Mouse (Mus musculus) thymus, postnatal 25 days (tissue): ENCODE measurements at regions not wholly inside any gene's neighbourhood (a gene's known extent, or its start where the extent isn't known, plus 50 kb on each side); places are given as distances from the start of the nearest gene placed in this dataset.
A peak's percentile ranks its signal among the peaks of the same experiment; 100 is the strongest.

Experiments used
- DNase-seq: peaks from one replicate; pipeline ENCODE4 v3.0.0; 2022

- no peak for DNase-seq
Measured at GRCm38 (mm10) chr15:96768301-96768993, 68.9 kb upstream of the Slc38a2 start.

- DNase-seq, result no peak
Measured at GRCm38 (mm10) chr15:96767188-96767587, 67.7 kb upstream of the Slc38a2 start.

- no peak for DNase-seq
Measured at GRCm38 (mm10) chr15:96766238-96766637, 66.7 kb upstream of the Slc38a2 start.

- DNase-seq, result no peak
Measured at GRCm38 (mm10) chr15:96763611-96764010, 64.1 kb upstream of the Slc38a2 start.

GRCm38 (mm10) chr15:96759078-96759995 is 59.8 kb upstream of the Slc38a2 start:
- no peak for DNase-seq

GRCm38 (mm10) chr15:96757446-96758198 is 58.1 kb upstream of the Slc38a2 start:
- DNase-seq, result peak; percentile 45

GRCm38 (mm10) chr15:96756456-96756855 is 56.9 kb upstream of the Slc38a2 start:
- no peak for DNase-seq

- DNase-seq, result no peak
Measured at GRCm38 (mm10) chr15:96755951-96756350, 56.4 kb upstream of the Slc38a2 start.

GRCm38 (mm10) chr15:96755322-96755942 is 55.9 kb upstream of the Slc38a2 start:
- DNase-seq, result no peak

- no peak for DNase-seq
Measured at GRCm38 (mm10) chr15:96754079-96754478, 54.5 kb upstream of the Slc38a2 start.

GRCm38 (mm10) chr15:96752719-96753118 is 53.2 kb upstream of the Slc38a2 start:
- no peak for DNase-seq

GRCm38 (mm10) chr15:96752062-96752358 is 52.5 kb upstream of the Slc38a2 start:
- DNase-seq, result no peak

GRCm38 (mm10) chr15:96751243-96752061 is 51.9 kb upstream of the Slc38a2 start:
- DNase-seq, result no peak

GRCm38 (mm10) chr15:96749534-96750256 is 50.2 kb upstream of the Slc38a2 start:
- no peak for DNase-seq
